In genomic region chr7:99183751-99184150, GRCm38 (mm10) we compare ENCODE assay signal across 12 mouse cellular contexts. TPM values are rescaled to one million over a fixed set of nuclear protein-coding genes. Genes with fewer than 3 reads are reported as not detected.
DNase-seq lines count a peak whose midpoint lies in the region; ATAC-seq and TF ChIP-seq lines count a peak whose summit lies in the region.
"Had no signal": no experiment of that assay in that cellular context is flagged by ENCODE, and none has a peak within 500 bp of the region (broad histone marks: within the 10 kb centered on the region; RNA-seq: fewer than 3 reads in every experiment).

No protein-coding gene starts in this region.

- H3K4me1 ChIP-seq in kidney, embryonic 16.5 days (ENCODE audit: insufficient read depth, low read length): peaks cover 10% of the 10 kb centered on the region
- H3K4me1 ChIP-seq in bone marrow, adult 2 months (ENCODE audit: control insufficient read depth, insufficient read depth, low read length): peaks cover 4% of the 10 kb centered on the region; the same call in 1 of the 2 replicates
- H3K4me1 ChIP-seq in embryonic facial prominence, embryonic 15.5 days: peaks cover 14% of the 10 kb centered on the region

- whole genome bisulfite sequencing in kidney, embryonic 16.5 days: 77% methylated on average over 6 of the region's 6 CpGs
- 3% methylated on average over 6 of the region's 6 CpGs for WGBS in bone marrow, adult 2 months
- 68% methylated on average over 6 of the region's 6 CpGs for WGBS in embryonic facial prominence, embryonic 15.5 days

- TF ChIP-seq CTCF in bone marrow, adult 2 months (IDR thresholded peaks at IDR 0.05; ENCODE audit: control insufficient read depth, insufficient read depth, low read length): no peak

- no peaks in the 10 kb centered on the region for H3K9me3 ChIP-seq in kidney, embryonic 16.5 days (ENCODE audit: low read length)
- no peaks in the 10 kb centered on the region for H3K9me3 ChIP-seq in embryonic facial prominence, embryonic 15.5 days (replicated peaks)

- H3K9ac ChIP-seq in kidney, embryonic 16.5 days (replicated peaks; ENCODE audit: low read length): 0 out of 2 replicates have a peak overlapping the region, but pooled peaks have one; percentile 85
- no peak overlapping the region for H3K9ac ChIP-seq in embryonic facial prominence, embryonic 15.5 days

- H3K27ac ChIP-seq in kidney, embryonic 16.5 days (ENCODE audit: low read length): no peak overlapping the region
- H3K27ac ChIP-seq in bone marrow, adult 2 months (ENCODE audit: control insufficient read depth, insufficient read depth, low read depth, low read length, poor library complexity): peak overlapping the region; percentile 21; the same call in 1 of the 2 replicates
- no peak overlapping the region for H3K27ac ChIP-seq in embryonic facial prominence, embryonic 15.5 days (replicated peaks)

- no peak for ATAC-seq in kidney, embryonic 16.5 days (ENCODE audit: low FRiP score, low TSS enrichment)
- ATAC-seq in embryonic facial prominence, embryonic 15.5 days (ENCODE audit: insufficient number of reproducible peaks, low FRiP score, low TSS enrichment, low read depth): no peak
- ATAC-seq in megakaryocyte progenitor cell, adult 5-6 weeks (replicated peaks; ENCODE audit: poor library complexity): peak; percentile 59

- no peaks in the 10 kb centered on the region for H3K27me3 ChIP-seq in kidney, embryonic 16.5 days (ENCODE audit: insufficient read depth, low read length)
- no peaks in the 10 kb centered on the region for H3K27me3 ChIP-seq in embryonic facial prominence, embryonic 15.5 days

- DNase-seq in kidney, postnatal 14 days: no peak
- DNase-seq in layer of hippocampus, adult 9-11 months: no peak
- no peak for DNase-seq in spleen, postnatal 10 days (ENCODE audit: low spot score in 2 of 2)
- DNase-seq in cerebellum, adult 9-11 months: no peak
- DNase-seq: adrenal gland, adult 2 months; cerebellum, postnatal 25 days; heart, postnatal 10 days; right cerebral cortex, postnatal 25 days had no signal

- H3K4me2 ChIP-seq in kidney, embryonic 16.5 days (replicated peaks; ENCODE audit: low read depth, low read length): no peak overlapping the region
- H3K4me2 ChIP-seq in embryonic facial prominence, embryonic 15.5 days (replicated peaks): peak overlapping the region; percentile 98; the same call in 1 of the 2 replicates

- no peak for TF ChIP-seq POLR2A in bone marrow, adult 2 months (IDR thresholded peaks at IDR 0.05; ENCODE audit: borderline replicate concordance, control insufficient read depth, low read depth, low read length)

- H3K4me3 ChIP-seq in kidney, embryonic 16.5 days (ENCODE audit: low read length): no peak overlapping the region
- no peak overlapping the region for H3K4me3 ChIP-seq in bone marrow, adult 2 months (replicated peaks; ENCODE audit: control insufficient read depth, low read depth, low read length)
- H3K4me3 ChIP-seq in embryonic facial prominence, embryonic 15.5 days (replicated peaks): no peak overlapping the region

- no peaks in the 10 kb centered on the region for H3K36me3 ChIP-seq in kidney, embryonic 16.5 days (ENCODE audit: insufficient read depth, low read length)
- H3K36me3 ChIP-seq in embryonic facial prominence, embryonic 15.5 days: no peaks in the 10 kb centered on the region

RNA-seq across cellular contexts. Expression of gene Dgat2, which starts 1.2 kb away (rescaled TPM):
- polyA plus RNA-seq in kidney, embryonic 16.5 days (2015; fragmentation: Nextera tagmentation; extraction: Ambion mirVana): 41.6 and 43.4 TPM in 2 replicates
- polyA plus RNA-seq in bone marrow, adult 2 months (2011; ENCODE audit: insufficient read depth, insufficient read length, low replicate concordance, missing spikeins): 3.8 and 10.9 TPM in 2 replicates
- 81.8 and 98.5 TPM in 2 replicates for polyA plus RNA-seq in embryonic facial prominence, embryonic 15.5 days (2015; fragmentation: Nextera tagmentation; extraction: Ambion mirVana)
- 11.4 and 12.2 TPM in 2 replicates for total RNA-seq in megakaryocyte progenitor cell, adult 5-6 weeks (2015)
- total RNA-seq in megakaryocyte progenitor cell, adult 5-6 weeks (2017): 8.5 and 12.2 TPM in 2 replicates

RNA-seq across cellular contexts. Expression of gene Uvrag, which starts 42.8 kb away (rescaled TPM):
- 16.6 and 18.7 TPM in 2 replicates for polyA plus RNA-seq in kidney, embryonic 16.5 days (2015; fragmentation: Nextera tagmentation; extraction: Ambion mirVana)
- polyA plus RNA-seq in bone marrow, adult 2 months (2011; ENCODE audit: insufficient read depth, insufficient read length, low replicate concordance, missing spikeins): 10.5 and 38.2 TPM in 2 replicates
- polyA plus RNA-seq in embryonic facial prominence, embryonic 15.5 days (2015; fragmentation: Nextera tagmentation; extraction: Ambion mirVana): 17.3 and 18.9 TPM in 2 replicates
- total RNA-seq in megakaryocyte progenitor cell, adult 5-6 weeks (2015): 22.6 and 24.6 TPM in 2 replicates
- total RNA-seq in megakaryocyte progenitor cell, adult 5-6 weeks (2017): 33.9 TPM in 2 replicates

RNA-seq across cellular contexts. Expression of gene Mogat2, which starts 54.7 kb away (rescaled TPM):
- 12.2 and 14.9 TPM in 2 replicates for polyA plus RNA-seq in kidney, embryonic 16.5 days (2015; fragmentation: Nextera tagmentation; extraction: Ambion mirVana)
- polyA plus RNA-seq in bone marrow, adult 2 months (2011; ENCODE audit: insufficient read depth, insufficient read length, low replicate concordance, missing spikeins): 1.1 and 5.9 TPM in 2 replicates
- 2.5 TPM in 2 replicates for polyA plus RNA-seq in embryonic facial prominence, embryonic 15.5 days (2015; fragmentation: Nextera tagmentation; extraction: Ambion mirVana)
- 7.4 and 8.2 TPM in 2 replicates for total RNA-seq in megakaryocyte progenitor cell, adult 5-6 weeks (2015)
- total RNA-seq in megakaryocyte progenitor cell, adult 5-6 weeks (2017): 8.2 and 9.8 TPM in 2 replicates
- total RNA-seq: heart, postnatal 10 days had no signal
